Mouse (Mus musculus): Measurements from ENCODE around the gene Sema7a.

Gene Sema7a

DNA sequence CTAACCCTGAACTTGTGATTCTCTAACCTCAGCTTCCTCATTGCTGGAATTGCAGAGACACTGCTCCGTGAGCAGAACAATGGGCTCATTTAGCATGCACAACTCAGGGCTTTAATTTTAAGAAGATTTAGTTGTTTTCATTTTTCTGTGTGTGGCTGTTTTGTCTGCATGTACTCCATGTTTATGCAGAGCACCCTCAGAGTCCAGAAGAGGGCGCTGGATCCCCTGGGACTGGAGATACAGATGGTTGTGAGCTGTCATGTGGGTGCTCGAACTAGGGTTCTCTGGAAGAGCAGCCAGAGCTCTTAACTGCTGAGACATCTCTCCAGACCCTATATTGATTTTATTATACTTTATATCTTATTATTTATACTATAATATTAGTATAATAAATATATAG lies 69.7 kb downstream of the Sema7a start:
- no peak for DNase-seq (ENCODE audit: extremely low read depth, low read depth, low spot score)

- no peak for DNase-seq (ENCODE audit: extremely low read depth, low read depth, low spot score)
Measured at GRCm38 (mm10) chr9:58011027-58011426, 71.1 kb downstream of the Sema7a start.

DNA sequence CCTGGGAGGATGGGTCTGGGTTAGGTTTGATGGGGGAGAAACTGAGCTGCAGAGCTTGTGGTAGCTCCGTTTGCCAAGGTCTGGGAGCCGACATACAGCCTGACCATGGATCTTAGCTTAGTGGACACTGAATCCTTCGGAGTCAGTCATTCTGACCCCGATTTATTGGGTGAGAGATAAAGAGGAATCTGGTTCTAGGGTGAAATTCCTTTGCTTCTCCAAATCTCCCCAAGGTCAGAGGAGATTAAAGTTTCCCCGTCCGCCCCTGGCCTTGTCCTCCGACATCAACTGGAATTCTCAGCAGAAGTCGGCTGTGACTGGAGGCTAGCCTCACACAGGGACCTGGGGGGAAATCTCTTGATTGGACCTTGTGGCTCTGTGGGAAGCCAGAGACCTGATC lies 71.6 kb downstream of the Sema7a start:
- DNase-seq (ENCODE audit: extremely low read depth, low read depth, low spot score) = no peak
